Mouse (Mus musculus) kidney, postnatal 4 days (tissue): ENCODE results near the gene Dock4.

Experiments used
- DNase-seq, 2 experiments: peaks; one replicate each; pipeline ENCODE4 v3.0.0; 2021; ENCODE audit warnings: mixed read lengths in 2 of 2

Gene Dock4

GRCm38 (mm10) chr12:40888829-40889228 lies 443.1 kb downstream of the Dock4 start:
- peak; percentile 11 to 32 for DNase-seq

GRCm38 (mm10) chr12:40889534-40889933 lies 443.8 kb downstream of the Dock4 start:
- no peak for DNase-seq

- DNase-seq, result no peak
These were observed 445.4 kb downstream of the Dock4 start for GRCm38 (mm10) chr12:40891168-40891567.

- no peak for DNase-seq
These were observed 448.0 kb downstream of the Dock4 start for GRCm38 (mm10) chr12:40893741-40894140.

GRCm38 (mm10) chr12:40894695-40895094 lies 448.9 kb downstream of the Dock4 start:
- no peak for DNase-seq
